Mouse (Mus musculus) liver, adult 2 months (tissue): ENCODE results near the gene Chd9. TPM values are rescaled to one million over a fixed set of nuclear protein-coding genes. Genes with fewer than 3 reads are reported as not detected.

Experiments
- DNase-seq: peaks from one replicate; pipeline ENCODE4 v3.0.0-alpha.2; 2011; ENCODE audit warnings: low read depth, low spot score; ENCODE audit errors: extremely low read depth
- H3K27ac ChIP-seq: fragments of 200-500 bp; replicated peaks from 2 replicates; pipeline ENCODE4 v1.5.1; 2012; ENCODE audit warnings: low read depth, mild to moderate bottlenecking, control low read depth, inconsistent platforms, low read length; ENCODE audit not compliant: insufficient read depth
- H3K27me3 ChIP-seq: fragments of 200-500 bp; 2 replicates; pipeline ENCODE4 v1.6.1; 2012; ENCODE audit warnings: mild to moderate bottlenecking, moderate library complexity, low read length, inconsistent platforms; ENCODE audit not compliant: control insufficient read depth, insufficient read depth
- H3K36me3 ChIP-seq: fragments of 200-500 bp; 2 replicates; pipeline ENCODE4 v1.6.1; 2012; ENCODE audit warnings: low read length, inconsistent platforms; ENCODE audit not compliant: control insufficient read depth, insufficient read depth
- H3K4me1 ChIP-seq: fragments of 200-500 bp; 2 replicates; pipeline ENCODE4 v1.6.1; 2011; ENCODE audit warnings: low read length; ENCODE audit not compliant: control insufficient read depth, insufficient read depth
- H3K4me3 ChIP-seq: fragments of 200-500 bp; 2 replicates; pipeline ENCODE4 v1.5.1; 2011; ENCODE audit warnings: low read depth, mild to moderate bottlenecking, control low read depth, low read length, moderate library complexity; ENCODE audit not compliant: insufficient read depth
- H3K79me2 ChIP-seq: fragments of 200-500 bp; 2 replicates; pipeline ENCODE4 v1.6.1; 2012; ENCODE audit warnings: inconsistent platforms, mild to moderate bottlenecking, low read length, moderate library complexity; ENCODE audit not compliant: control insufficient read depth, insufficient read depth
- H3K9ac ChIP-seq: fragments of 200-500 bp; 2 replicates; pipeline ENCODE4 v1.6.1; 2012; ENCODE audit warnings: low read depth, mild to moderate bottlenecking, control low read depth, inconsistent platforms, low read length
- CTCF ChIP-seq: fragments of 200-500 bp; IDR thresholded peaks from 2 replicates; pipeline ENCODE4 v1.5.1; 2011; ENCODE audit warnings: low read depth, low read length, control low read depth
- POLR2A ChIP-seq: fragments of 200-500 bp; IDR thresholded peaks from 2 replicates; pipeline ENCODE4 v1.6.1; 2011; ENCODE audit warnings: low read length, control low read depth; ENCODE audit not compliant: insufficient read depth; ENCODE audit errors: extremely low read depth
- WGBS: fragments of 180-500 bp; shearing (Covaris S2); methylation state at CpG from one replicate; pipeline ENCODE4 v1.1.7; 2018; 5-methylcytosine and 5-hydroxymethylcytosine counted together
- polyA plus RNA-seq: library from polyadenylated mRNA; depleted of rRNA; stranded (reverse); fragments of >200 nt; gene quantifications from 2 replicates; pipeline ENCODE4 v1.2.3, GENCODE M21; 2012
- total RNA-seq: library from RNA; depleted of rRNA; stranded (reverse); fragments of >200 nt; gene quantifications from 2 replicates; pipeline ENCODE4 v1.2.3, GENCODE M21; 2014

Gene Chd9
- total and polyA plus RNA-seq, 2 experiments: 63.2 to 88.2 TPM

GRCm38 (mm10) chr8:90904171-90904706, 76.1 kb downstream of the Chd9 start:
- Histone ChIP-seq H3K79me2 (no peaks in the 10 kb centered on the region; the same call in 1 of the 2 replicates), H3K36me3 (no peaks in the 10 kb centered on the region), H3K4me3 (no peak overlapping the region), H3K4me1 (peaks cover 4% of the 10 kb centered on the region), H3K27ac (no peak overlapping the region), H3K9ac (no peak overlapping the region), H3K27me3 (no peaks in the 10 kb centered on the region)
- no peak for DNase-seq
- TF ChIP-seq POLR2A (no peak), CTCF (no peak)
- WGBS: 97% methylated on average over 2 of the region's 2 CpGs

GRCm38 (mm10) chr8:90906922-90907321, 78.8 kb downstream of the Chd9 start:
- Histone ChIP-seq H3K36me3 (no peaks in the 10 kb centered on the region), H3K27ac (peak overlapping the region; percentile 32; the same call in 1 of the 2 replicates), H3K4me1 (peaks cover 6% of the 10 kb centered on the region), H3K27me3 (no peaks in the 10 kb centered on the region), H3K9ac (no peak overlapping the region), H3K4me3 (peak overlapping the region; percentile 91; the same call in 1 of the 2 replicates), H3K79me2 (no peaks in the 10 kb centered on the region; the same call in 1 of the 2 replicates)
- WGBS: 85% methylated on average over 4 of the region's 4 CpGs
- TF ChIP-seq POLR2A: no peak
- TF ChIP-seq CTCF: no peak
- DNase-seq: no peak

GRCm38 (mm10) chr8:90907516-90907847, 79.3 kb downstream of the Chd9 start:
- peak overlapping the region; percentile 96 for H3K27ac ChIP-seq
- H3K9ac ChIP-seq: peak overlapping the region; percentile 93
- TF ChIP-seq POLR2A (no peak), CTCF (no peak)
- H3K4me3 ChIP-seq: peak overlapping the region; percentile 91
- peaks cover 3% of the 10 kb centered on the region; the same call in 1 of the 2 replicates for H3K79me2 ChIP-seq
- H3K4me1 ChIP-seq: peaks cover 6% of the 10 kb centered on the region
- no peaks in the 10 kb centered on the region for H3K27me3 ChIP-seq
- H3K36me3 ChIP-seq: no peaks in the 10 kb centered on the region
- DNase-seq: peak; percentile 83
- WGBS: 7% methylated on average over 10 of the region's 10 CpGs

GRCm38 (mm10) chr8:90907848-90908551, 79.8 kb downstream of the Chd9 start:
- Histone ChIP-seq H3K27me3 (no peaks in the 10 kb centered on the region), H3K4me3 (peak overlapping the region; percentile 91), H3K4me1 (peaks cover 6% of the 10 kb centered on the region), H3K36me3 (no peaks in the 10 kb centered on the region), H3K27ac (peak overlapping the region; percentile 96), H3K79me2 (peaks cover 4% of the 10 kb centered on the region; the same call in 1 of the 2 replicates), H3K9ac (peak overlapping the region; percentile 93)
- WGBS: under 1% methylated on average over 85 of the region's 89 CpGs
- TF ChIP-seq CTCF (peak; percentile 64), POLR2A (no peak)
- DNase-seq: peak; percentile 87

GRCm38 (mm10) chr8:90908580-90909471, 80.7 kb downstream of the Chd9 start:
- H3K27ac ChIP-seq: peak overlapping the region; percentile 84
- H3K27me3 ChIP-seq: no peaks in the 10 kb centered on the region
- TF ChIP-seq CTCF: no peak
- peak; percentile 62; the same call in 1 of the 2 replicates for TF ChIP-seq POLR2A
- H3K9ac ChIP-seq: peak overlapping the region; percentile 95
- no peaks in the 10 kb centered on the region for H3K36me3 ChIP-seq
- H3K4me1 ChIP-seq: peaks cover 6% of the 10 kb centered on the region
- WGBS: under 1% methylated on average over 81 of the region's 89 CpGs
- peak overlapping the region; percentile 91 for H3K4me3 ChIP-seq
- H3K79me2 ChIP-seq: peaks cover 7% of the 10 kb centered on the region; the same call in 1 of the 2 replicates
- no peak for DNase-seq
